Mouse (Mus musculus) urinary bladder, postnatal 4 days (tissue): ENCODE data around the gene Pabpc4.
"Not testable (repeated sequence)": the region's sequence is repeated elsewhere in the genome, so short reads cannot be mapped to it uniquely, and the experiment has no call there.

ENCODE experiments used
- DNase-seq, 2 experiments: peaks; one replicate each; pipeline ENCODE4 v3.0.0; 2021 to 2022; ENCODE audit warnings: low spot score in 2 of 2

Gene Pabpc4

GRCm38 (mm10) chr4:123297195-123297960 lies 35.2 kb downstream of the Pabpc4 start:
- no peak for DNase-seq

GRCm38 (mm10) chr4:123298226-123298625 lies 36.1 kb downstream of the Pabpc4 start:
- DNase-seq: no peak

- no peak for DNase-seq
Observed at GRCm38 (mm10) chr4:123298980-123299670, 37.0 kb downstream of the Pabpc4 start.

- DNase-seq: no peak
Observed at GRCm38 (mm10) chr4:123305789-123306188, 43.6 kb downstream of the Pabpc4 start.

GRCm38 (mm10) chr4:123306999-123307398 lies 44.8 kb downstream of the Pabpc4 start:
- DNase-seq: no peak

- DNase-seq: no peak
Observed at GRCm38 (mm10) chr4:123308292-123308691, 46.1 kb downstream of the Pabpc4 start.

- no peak for DNase-seq
Observed at GRCm38 (mm10) chr4:123311845-123312244, 49.7 kb downstream of the Pabpc4 start.

- no peak for DNase-seq
Observed at GRCm38 (mm10) chr4:123313010-123313409, 50.9 kb downstream of the Pabpc4 start.

- DNase-seq: no peak
Observed at GRCm38 (mm10) chr4:123314497-123314896, 52.3 kb downstream of the Pabpc4 start.

- DNase-seq: not testable (repeated sequence)
Observed at GRCm38 (mm10) chr4:123322910-123323309, 60.8 kb downstream of the Pabpc4 start.

- DNase-seq: no peak
Observed at GRCm38 (mm10) chr4:123323534-123323933, 61.4 kb downstream of the Pabpc4 start, which contains the start of gene Oxct2a. TSS of gene Oxct2a (minus strand) at chr4:123323634.

GRCm38 (mm10) chr4:123326087-123326486 lies 63.9 kb downstream of the Pabpc4 start:
- DNase-seq: no peak

GRCm38 (mm10) chr4:123327630-123328029 lies 65.5 kb downstream of the Pabpc4 start:
- no peak for DNase-seq

GRCm38 (mm10) chr4:123328946-123329345 lies 66.8 kb downstream of the Pabpc4 start:
- no peak for DNase-seq

- DNase-seq: no peak
Observed at GRCm38 (mm10) chr4:123331326-123331725, 69.2 kb downstream of the Pabpc4 start.

- not testable (repeated sequence) for DNase-seq
Observed at GRCm38 (mm10) chr4:123331961-123332360, 69.8 kb downstream of the Pabpc4 start.

GRCm38 (mm10) chr4:123333151-123333550 lies 71.0 kb downstream of the Pabpc4 start:
- DNase-seq: no peak

- no peak for DNase-seq
Observed at GRCm38 (mm10) chr4:123334177-123334576, 72.0 kb downstream of the Pabpc4 start.

GRCm38 (mm10) chr4:123335244-123335643 lies 73.1 kb downstream of the Pabpc4 start:
- DNase-seq: not testable (repeated sequence)

GRCm38 (mm10) chr4:123335796-123336585 lies 73.8 kb downstream of the Pabpc4 start:
- DNase-seq: no peak

GRCm38 (mm10) chr4:123337693-123338092 lies 75.5 kb downstream of the Pabpc4 start:
- no peak for DNase-seq

- no peak for DNase-seq
Observed at GRCm38 (mm10) chr4:123340232-123340631, 78.1 kb downstream of the Pabpc4 start.
